Mouse (Mus musculus): ENCODE measurements at regions not wholly inside any gene's neighbourhood (a gene's known extent, or its start where the extent isn't known, plus 50 kb on each side); places are given as distances from the start of the nearest gene placed in this dataset.

DNA sequence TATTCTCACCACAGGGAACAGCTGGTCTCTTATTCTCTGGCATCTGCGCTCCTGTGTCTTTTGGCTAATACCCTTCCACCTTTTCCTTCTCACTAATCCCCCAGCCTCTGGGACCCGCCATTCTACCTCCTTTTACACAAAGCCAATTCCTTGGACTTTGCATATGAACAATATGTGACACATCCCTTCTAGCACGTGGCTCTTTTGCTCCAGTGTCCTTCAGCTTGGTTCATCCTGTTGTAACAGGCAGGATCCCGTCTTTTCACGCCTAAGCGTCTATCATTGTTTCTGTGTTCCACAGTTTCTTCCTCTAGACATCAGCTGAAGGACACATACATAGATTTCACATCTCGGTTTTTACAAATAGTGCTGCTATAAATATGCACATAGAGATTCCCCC lies 114.0 kb upstream of the Id4 start:
- no peak overlapping the region for H3K9ac ChIP-seq (replicated peaks; ENCODE audit: low read depth, low read length)
- H3K36me3 ChIP-seq (ENCODE audit: control insufficient read depth, insufficient read depth, low read length), result no peaks in the 10 kb centered on the region
- H3K4me2 ChIP-seq (ENCODE audit: low read depth, low read length), result no peak overlapping the region
- H3K4me1 ChIP-seq (ENCODE audit: control insufficient read depth, insufficient read depth, low read length), result no peaks in the 10 kb centered on the region
- no peaks in the 10 kb centered on the region for H3K9me3 ChIP-seq (ENCODE audit: control insufficient read depth, low read length)
- no peak for ATAC-seq (ENCODE audit: low read depth)
- no peak overlapping the region for H3K27ac ChIP-seq (ENCODE audit: low read depth, low read length)
- WGBS, result 87% methylated on average over 7 of the region's 7 CpGs
- H3K27me3 ChIP-seq (ENCODE audit: control insufficient read depth, insufficient read depth, low read length), result no peaks in the 10 kb centered on the region
- H3K4me3 ChIP-seq (ENCODE audit: low read depth, low read length), result no peak overlapping the region

DNA sequence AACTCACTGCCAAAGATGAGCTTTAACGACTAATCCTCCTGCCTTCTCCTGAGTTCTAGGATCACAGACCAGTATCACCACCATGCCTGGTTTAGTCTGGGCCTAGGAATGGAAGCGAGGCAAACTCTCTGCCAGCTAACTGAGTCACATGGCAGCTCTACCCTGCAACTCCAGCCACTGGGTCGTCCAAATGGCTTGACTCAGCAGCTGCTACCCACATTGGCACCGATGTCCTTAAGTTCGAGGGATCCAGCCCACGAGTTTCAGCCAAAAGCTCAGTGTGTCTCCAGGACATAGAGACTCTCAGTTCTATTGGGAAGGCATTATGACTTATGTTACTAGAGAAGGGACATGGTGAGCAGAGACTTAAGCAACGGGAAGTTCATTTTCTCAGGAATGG lies 107.8 kb upstream of the Id4 start:
- peak overlapping the region; percentile 45; the same call in 1 of the 2 replicates for H3K27ac ChIP-seq (ENCODE audit: low read depth, low read length)
- no peaks in the 10 kb centered on the region for H3K27me3 ChIP-seq (ENCODE audit: control insufficient read depth, insufficient read depth, low read length)
- H3K4me1 ChIP-seq (ENCODE audit: control insufficient read depth, insufficient read depth, low read length), result peaks cover 2% of the 10 kb centered on the region; the same call in 1 of the 2 replicates
- H3K4me2 ChIP-seq (ENCODE audit: low read depth, low read length), result no peak overlapping the region
- H3K9me3 ChIP-seq (ENCODE audit: control insufficient read depth, low read length), result no peaks in the 10 kb centered on the region
- H3K9ac ChIP-seq (replicated peaks; ENCODE audit: low read depth, low read length), result no peak overlapping the region
- no peak for ATAC-seq (ENCODE audit: low read depth)
- H3K36me3 ChIP-seq (ENCODE audit: control insufficient read depth, insufficient read depth, low read length), result no peaks in the 10 kb centered on the region
- 52% methylated on average over 7 of the region's 7 CpGs for WGBS
- no peak overlapping the region for H3K4me3 ChIP-seq (ENCODE audit: low read depth, low read length)

DNA sequence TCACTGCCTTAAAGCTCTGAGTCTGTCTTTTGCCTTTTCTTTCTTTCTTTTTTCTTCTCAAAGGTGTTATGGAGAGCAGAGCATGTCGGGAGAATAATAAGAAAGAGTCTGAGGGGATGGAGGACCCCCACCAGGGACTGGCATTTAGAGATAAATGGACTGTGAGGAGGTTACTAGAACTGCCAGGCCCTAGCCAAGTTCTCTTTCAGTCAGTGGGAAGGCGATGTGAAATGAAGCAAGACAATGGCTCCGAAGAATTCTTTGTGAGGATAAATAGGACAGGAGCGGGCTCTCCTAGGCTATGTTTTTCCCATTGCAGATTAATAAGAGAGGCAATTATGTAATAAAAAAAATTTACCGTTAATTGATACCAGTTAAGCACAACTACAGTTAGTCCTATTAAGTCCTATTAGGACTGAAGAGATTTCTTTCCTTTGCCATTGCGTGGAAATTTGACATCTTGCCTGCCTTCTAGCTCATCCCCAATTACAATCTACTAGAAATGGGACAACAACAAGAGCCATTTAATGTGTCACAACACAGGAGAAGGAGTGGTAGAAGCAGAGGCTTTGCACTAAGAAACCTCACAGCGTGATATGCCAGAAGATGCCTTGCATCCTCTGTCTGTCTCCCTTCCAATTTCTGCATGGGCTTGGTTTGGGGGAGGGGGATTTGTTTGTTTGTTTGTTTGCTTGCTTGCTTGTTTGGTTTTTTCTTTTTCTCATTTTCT lies 107.2 kb upstream of the Id4 start:
- H3K36me3 ChIP-seq (ENCODE audit: control insufficient read depth, insufficient read depth, low read length), result no peaks in the 10 kb centered on the region
- ATAC-seq (ENCODE audit: low read depth), result peak; percentile 71
- no peaks in the 10 kb centered on the region for H3K27me3 ChIP-seq (ENCODE audit: control insufficient read depth, insufficient read depth, low read length)
- peaks cover 2% of the 10 kb centered on the region; the same call in 1 of the 2 replicates for H3K4me1 ChIP-seq (ENCODE audit: control insufficient read depth, insufficient read depth, low read length)
- no peak overlapping the region for H3K4me2 ChIP-seq (ENCODE audit: low read depth, low read length)
- WGBS, result 22% methylated on average over 7 of the region's 7 CpGs
- H3K4me3 ChIP-seq (ENCODE audit: low read depth, low read length), result no peak overlapping the region
- no peaks in the 10 kb centered on the region for H3K9me3 ChIP-seq (ENCODE audit: control insufficient read depth, low read length)
- peak overlapping the region; percentile 45; the same call in 1 of the 2 replicates for H3K27ac ChIP-seq (ENCODE audit: low read depth, low read length)
- H3K9ac ChIP-seq (replicated peaks; ENCODE audit: low read depth, low read length), result no peak overlapping the region

DNA sequence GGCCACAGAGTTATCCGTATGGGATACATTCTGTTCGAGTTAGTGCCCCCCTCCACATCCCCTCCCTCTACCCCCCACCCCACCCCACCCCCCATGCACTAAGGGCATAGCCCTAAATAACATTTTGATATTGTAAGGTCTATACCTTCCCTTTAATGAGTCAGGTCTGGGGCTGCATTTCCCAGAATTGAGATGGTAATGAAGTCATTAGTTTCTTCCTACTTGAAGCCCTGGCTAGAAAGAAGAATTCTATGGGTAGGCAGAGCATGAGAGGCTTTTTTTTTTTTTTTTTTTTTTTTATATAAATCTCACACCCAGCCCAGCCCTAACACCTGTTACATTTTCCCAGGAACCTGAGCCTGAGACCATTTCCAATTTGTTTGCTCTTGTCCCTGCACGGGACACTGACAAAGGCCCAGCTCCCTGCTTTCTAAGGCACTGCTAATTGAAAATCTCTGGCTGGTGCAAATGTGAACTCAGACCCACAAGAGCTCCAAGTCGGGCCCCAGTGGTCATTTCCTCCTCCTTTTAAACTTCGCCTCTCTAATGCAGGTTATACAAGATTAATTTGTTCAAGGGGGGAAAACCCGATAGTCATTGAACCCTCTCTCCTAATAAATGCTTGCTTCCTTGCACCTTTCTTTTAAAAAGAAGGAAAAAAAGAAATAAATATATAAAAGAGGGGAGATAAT lies 106.5 kb upstream of the Id4 start:
- no peak for ATAC-seq (ENCODE audit: low read depth)
- H3K4me1 ChIP-seq (ENCODE audit: control insufficient read depth, insufficient read depth, low read length), result peaks cover 2% of the 10 kb centered on the region; the same call in 1 of the 2 replicates
- H3K27me3 ChIP-seq (ENCODE audit: control insufficient read depth, insufficient read depth, low read length), result no peaks in the 10 kb centered on the region
- no peak overlapping the region for H3K4me2 ChIP-seq (ENCODE audit: low read depth, low read length)
- H3K36me3 ChIP-seq (ENCODE audit: control insufficient read depth, insufficient read depth, low read length), result no peaks in the 10 kb centered on the region
- WGBS, result 19% methylated on average over 6 of the region's 6 CpGs
- peak overlapping the region; percentile 2; the same call in 1 of the 2 replicates for H3K27ac ChIP-seq (ENCODE audit: low read depth, low read length)
- H3K9me3 ChIP-seq (ENCODE audit: control insufficient read depth, low read length), result no peaks in the 10 kb centered on the region
- no peak overlapping the region for H3K4me3 ChIP-seq (ENCODE audit: low read depth, low read length)
- H3K9ac ChIP-seq (replicated peaks; ENCODE audit: low read depth, low read length), result no peak overlapping the region

- H3K4me3 ChIP-seq (ENCODE audit: low read depth, low read length), result peak overlapping the region; percentile 1; the same call in 1 of the 2 replicates
- no peaks in the 10 kb centered on the region for H3K27me3 ChIP-seq (ENCODE audit: control insufficient read depth, insufficient read depth, low read length)
- no peak overlapping the region for H3K9ac ChIP-seq (replicated peaks; ENCODE audit: low read depth, low read length)
- H3K9me3 ChIP-seq (ENCODE audit: control insufficient read depth, low read length), result no peaks in the 10 kb centered on the region
- no peaks in the 10 kb centered on the region for H3K36me3 ChIP-seq (ENCODE audit: control insufficient read depth, insufficient read depth, low read length)
- no peak overlapping the region; the same call in 1 of the 2 replicates for H3K27ac ChIP-seq (ENCODE audit: low read depth, low read length)
- H3K4me2 ChIP-seq (ENCODE audit: low read depth, low read length), result peak overlapping the region; percentile 23
- ATAC-seq (ENCODE audit: low read depth), result no peak; the same call in 1 of the 2 replicates
- 20% methylated on average over 15 of the region's 15 CpGs for WGBS
- peaks cover 15% of the 10 kb centered on the region; the same call in 1 of the 2 replicates for H3K4me1 ChIP-seq (ENCODE audit: control insufficient read depth, insufficient read depth, low read length)
Measured at GRCm38 (mm10) chr13:48159020-48159910, 101.8 kb upstream of the Id4 start.

DNA sequence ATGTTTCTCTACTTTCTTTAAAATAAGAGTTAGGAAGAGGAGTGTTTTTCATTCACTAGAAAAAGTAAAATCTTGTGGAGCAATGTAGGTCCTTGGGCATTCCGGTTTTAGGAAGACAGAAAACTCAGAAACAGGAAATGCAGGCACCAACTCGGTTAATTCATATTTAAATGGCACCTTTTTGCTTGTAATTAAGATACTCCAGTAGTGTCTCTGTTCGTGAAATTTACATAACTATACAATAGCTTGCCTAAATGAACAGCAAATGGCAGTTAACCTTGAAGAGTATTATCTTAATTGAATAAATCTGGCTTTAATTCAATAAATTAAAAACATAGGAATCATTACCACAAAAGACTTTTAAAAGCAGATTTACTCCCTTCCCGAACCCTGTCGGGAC lies 100.9 kb upstream of the Id4 start:
- peaks cover 15% of the 10 kb centered on the region; the same call in 1 of the 2 replicates for H3K4me1 ChIP-seq (ENCODE audit: control insufficient read depth, insufficient read depth, low read length)
- no peak overlapping the region for H3K4me3 ChIP-seq (ENCODE audit: low read depth, low read length)
- no peak overlapping the region for H3K9ac ChIP-seq (replicated peaks; ENCODE audit: low read depth, low read length)
- no peaks in the 10 kb centered on the region for H3K9me3 ChIP-seq (ENCODE audit: control insufficient read depth, low read length)
- 21% methylated on average over 5 of the region's 5 CpGs for WGBS
- no peak overlapping the region for H3K4me2 ChIP-seq (ENCODE audit: low read depth, low read length)
- ATAC-seq (ENCODE audit: low read depth), result no peak
- no peaks in the 10 kb centered on the region for H3K36me3 ChIP-seq (ENCODE audit: control insufficient read depth, insufficient read depth, low read length)
- no peak overlapping the region for H3K27ac ChIP-seq (ENCODE audit: low read depth, low read length)
- no peaks in the 10 kb centered on the region for H3K27me3 ChIP-seq (ENCODE audit: control insufficient read depth, insufficient read depth, low read length)

- Histone ChIP-seq H3K9ac (replicated peaks; ENCODE audit: low read depth, low read length) (0 out of 2 replicates have a peak overlapping the region, but pooled peaks have one; percentile 11), H3K4me3 (ENCODE audit: low read depth, low read length) (no peak overlapping the region), H3K4me1 (ENCODE audit: control insufficient read depth, insufficient read depth, low read length) (peaks cover 15% of the 10 kb centered on the region; the same call in 1 of the 2 replicates), H3K27me3 (ENCODE audit: control insufficient read depth, insufficient read depth, low read length) (no peaks in the 10 kb centered on the region), H3K36me3 (ENCODE audit: control insufficient read depth, insufficient read depth, low read length) (no peaks in the 10 kb centered on the region), H3K4me2 (ENCODE audit: low read depth, low read length) (peak overlapping the region; percentile 43), H3K9me3 (ENCODE audit: control insufficient read depth, low read length) (no peaks in the 10 kb centered on the region), H3K27ac (ENCODE audit: low read depth, low read length) (peak overlapping the region; percentile 61)
- 17% methylated on average over 9 of the region's 9 CpGs for WGBS
- ATAC-seq (ENCODE audit: low read depth), result peak; percentile 71
Measured at GRCm38 (mm10) chr13:48161339-48161738, 99.7 kb upstream of the Id4 start.

GRCm38 (mm10) chr13:48164586-48164985 lies 96.4 kb upstream of the Id4 start:
- Histone ChIP-seq H3K9me3 (ENCODE audit: control insufficient read depth, low read length) (no peaks in the 10 kb centered on the region), H3K4me1 (ENCODE audit: control insufficient read depth, insufficient read depth, low read length) (peaks cover 15% of the 10 kb centered on the region; the same call in 1 of the 2 replicates)
- WGBS, result 94% methylated on average over 6 of the region's 6 CpGs

More at GRCm38 (mm10) chr13:48164586-48164985, 96.4 kb upstream of the Id4 start:
- H3K27ac ChIP-seq (ENCODE audit: low read depth, low read length), result no peak overlapping the region
- no peaks in the 10 kb centered on the region for H3K27me3 ChIP-seq (ENCODE audit: control insufficient read depth, insufficient read depth, low read length)
- no peaks in the 10 kb centered on the region for H3K36me3 ChIP-seq (ENCODE audit: control insufficient read depth, insufficient read depth, low read length)
- ATAC-seq (ENCODE audit: low read depth), result no peak
- no peak overlapping the region for H3K9ac ChIP-seq (replicated peaks; ENCODE audit: low read depth, low read length)
- H3K4me2 ChIP-seq (ENCODE audit: low read depth, low read length), result no peak overlapping the region
- H3K4me3 ChIP-seq (ENCODE audit: low read depth, low read length), result no peak overlapping the region

All from neural tube, embryonic 14.5 days (tissue).